Mouse (Mus musculus) hindbrain, postnatal 0 days (tissue): ENCODE measurements at regions not wholly inside any gene's neighbourhood (a gene's known extent, or its start where the extent isn't known, plus 50 kb on each side); places are given as distances from the start of the nearest gene placed in this dataset.

Experiments
- ATAC-seq: fragments of 200-750 bp; cut with Nextera tagmentation; 2 replicates; pipeline ENCODE4 v1.8.0; 2017; ENCODE audit warnings: mild to moderate bottlenecking, moderate TSS enrichment, moderate library complexity
- DNase-seq: peaks from one replicate; pipeline ENCODE4 v3.0.0-alpha.2; 2015; ENCODE audit warnings: low spot score
- H3K27ac ChIP-seq: fragments of 300-500 bp; sonication (generic); 2 replicates; pipeline ENCODE4 v1.5.1; 2014; ENCODE audit warnings: mild to moderate bottlenecking
- H3K27me3 ChIP-seq: fragments of 300-500 bp; sonication (generic); 2 replicates; pipeline ENCODE4 v1.6.1; 2014; ENCODE audit warnings: low read length, mixed read lengths; ENCODE audit not compliant: insufficient read depth
- H3K36me3 ChIP-seq: fragments of 300-500 bp; sonication (generic); 2 replicates; pipeline ENCODE4 v1.6.1; 2014; ENCODE audit warnings: low read length, mixed read lengths; ENCODE audit not compliant: insufficient read depth
- H3K4me1 ChIP-seq: fragments of 300-500 bp; sonication (generic); 2 replicates; pipeline ENCODE4 v1.6.1; 2014; ENCODE audit warnings: antibody characterized with exemption, low read length, mixed read lengths; ENCODE audit not compliant: insufficient read depth
- H3K4me2 ChIP-seq: fragments of 300-500 bp; sonication (generic); 2 replicates; pipeline ENCODE4 v1.6.1; 2014; ENCODE audit warnings: low read depth, mild to moderate bottlenecking, low read length, moderate library complexity, mixed read lengths
- H3K4me3 ChIP-seq: fragments of 300-500 bp; sonication (generic); 2 replicates; pipeline ENCODE4 v1.5.1; 2014; ENCODE audit warnings: low read length
- H3K9ac ChIP-seq: fragments of 300-500 bp; sonication (generic); replicated peaks from 2 replicates; pipeline ENCODE4 v1.6.1; 2014; ENCODE audit warnings: mild to moderate bottlenecking, low read length, moderate library complexity, mixed read lengths
- H3K9me3 ChIP-seq: fragments of 300-500 bp; sonication (generic); 2 replicates; pipeline ENCODE4 v1.6.1; 2016; ENCODE audit warnings: low read length, mixed read lengths
- CTCF ChIP-seq: IDR thresholded peaks from 2 replicates; pipeline ENCODE4 v1.5.1; 2016; ENCODE audit warnings: antibody characterized with exemption, control low read depth, low read depth
- WGBS: fragments of 180-500 bp; shearing (Covaris S2); extraction: QIAGEN DNeasy Blood & Tissue Kit; methylation state at CpG from one replicate; pipeline ENCODE4 v1.1.7; 2014; 5-methylcytosine and 5-hydroxymethylcytosine counted together

- Histone ChIP-seq H3K27me3 (no peaks in the 10 kb centered on the region), H3K4me2 (no peak overlapping the region), H3K4me3 (no peak overlapping the region), H3K36me3 (no peaks in the 10 kb centered on the region), H3K9me3 (no peaks in the 10 kb centered on the region), H3K9ac (no peak overlapping the region), H3K27ac (no peak overlapping the region), H3K4me1 (no peaks in the 10 kb centered on the region)
- no peak for TF ChIP-seq CTCF
- DNase-seq (no peak), ATAC-seq (no peak)
- WGBS = 89% methylated on average over 3 of the region's 3 CpGs
These were observed 270.3 kb upstream of the Tmem161b start for GRCm38 (mm10) chr13:83951808-83952207.

- ATAC-seq (no peak), DNase-seq (no peak)
- H3K9me3 ChIP-seq = no peaks in the 10 kb centered on the region
- no peak overlapping the region for H3K4me3 ChIP-seq
- H3K27ac ChIP-seq = no peak overlapping the region
- H3K4me2 ChIP-seq = no peak overlapping the region
- no peaks in the 10 kb centered on the region for H3K4me1 ChIP-seq
- 81% methylated on average over 4 of the region's 4 CpGs for WGBS
- no peaks in the 10 kb centered on the region for H3K36me3 ChIP-seq
- no peak overlapping the region for H3K9ac ChIP-seq
- no peaks in the 10 kb centered on the region for H3K27me3 ChIP-seq
- TF ChIP-seq CTCF = no peak
These were observed 269.7 kb upstream of the Tmem161b start for GRCm38 (mm10) chr13:83952353-83952752.

- Histone ChIP-seq H3K4me1 (no peaks in the 10 kb centered on the region), H3K27ac (no peak overlapping the region), H3K36me3 (no peaks in the 10 kb centered on the region), H3K27me3 (no peaks in the 10 kb centered on the region), H3K4me2 (no peak overlapping the region), H3K4me3 (no peak overlapping the region), H3K9ac (no peak overlapping the region), H3K9me3 (no peaks in the 10 kb centered on the region)
- no peak for DNase-seq
- no peak for TF ChIP-seq CTCF
- WGBS = 58% methylated on average over 4 of the region's 4 CpGs
- ATAC-seq = no peak
These were observed 269.2 kb upstream of the Tmem161b start for GRCm38 (mm10) chr13:83952862-83953261.

- H3K27ac ChIP-seq = no peak overlapping the region
- no peak overlapping the region for H3K9ac ChIP-seq
- no peak for TF ChIP-seq CTCF
- H3K4me3 ChIP-seq = no peak overlapping the region
- DNase-seq = peak; percentile 9
- H3K4me1 ChIP-seq = no peaks in the 10 kb centered on the region
- WGBS = 45% methylated on average over 5 of the region's 5 CpGs
- no peaks in the 10 kb centered on the region for H3K27me3 ChIP-seq
- H3K36me3 ChIP-seq = no peaks in the 10 kb centered on the region
- H3K4me2 ChIP-seq = no peak overlapping the region
- ATAC-seq = no peak
- no peaks in the 10 kb centered on the region; the same call in 1 of the 2 replicates for H3K9me3 ChIP-seq
These were observed 266.4 kb upstream of the Tmem161b start for GRCm38 (mm10) chr13:83955701-83956100.

- no peak for TF ChIP-seq CTCF
- Histone ChIP-seq H3K9me3 (no peaks in the 10 kb centered on the region), H3K27me3 (no peaks in the 10 kb centered on the region), H3K9ac (no peak overlapping the region), H3K4me1 (no peaks in the 10 kb centered on the region), H3K27ac (no peak overlapping the region), H3K4me3 (no peak overlapping the region), H3K36me3 (no peaks in the 10 kb centered on the region), H3K4me2 (no peak overlapping the region)
- no peak for DNase-seq
- no peak for ATAC-seq
These were observed 243.6 kb upstream of the Tmem161b start for GRCm38 (mm10) chr13:83978541-83978940.

GRCm38 (mm10) chr13:83979535-83979934 lies 242.6 kb upstream of the Tmem161b start:
- TF ChIP-seq CTCF = no peak
- Histone ChIP-seq H3K36me3 (no peaks in the 10 kb centered on the region), H3K9me3 (no peaks in the 10 kb centered on the region), H3K4me2 (no peak overlapping the region), H3K27me3 (no peaks in the 10 kb centered on the region), H3K9ac (no peak overlapping the region), H3K27ac (no peak overlapping the region), H3K4me1 (no peaks in the 10 kb centered on the region), H3K4me3 (no peak overlapping the region)
- no peak for DNase-seq
- ATAC-seq = no peak

GRCm38 (mm10) chr13:83984651-83985331 lies 237.3 kb upstream of the Tmem161b start:
- Histone ChIP-seq H3K27me3 (no peaks in the 10 kb centered on the region), H3K9ac (peak overlapping the region; percentile 15; the same call in 1 of the 2 replicates), H3K4me2 (peak overlapping the region; percentile 44), H3K9me3 (no peaks in the 10 kb centered on the region), H3K36me3 (no peaks in the 10 kb centered on the region), H3K27ac (peak overlapping the region; percentile 86), H3K4me1 (peaks cover 12% of the 10 kb centered on the region; the same call in 1 of the 2 replicates), H3K4me3 (peak overlapping the region; percentile 19)
- 17% methylated on average over 10 of the region's 10 CpGs for WGBS
- peak; percentile 90 for ATAC-seq
- peak; percentile 88 for DNase-seq
- no peak for TF ChIP-seq CTCF
